Mouse (Mus musculus) kidney, adult 18-20 months (tissue): ENCODE data around the gene Dnah11.

Experiments used
- DNase-seq: peaks from one replicate; pipeline ENCODE4 v3.0.0; 2021

Gene Dnah11

DNA sequence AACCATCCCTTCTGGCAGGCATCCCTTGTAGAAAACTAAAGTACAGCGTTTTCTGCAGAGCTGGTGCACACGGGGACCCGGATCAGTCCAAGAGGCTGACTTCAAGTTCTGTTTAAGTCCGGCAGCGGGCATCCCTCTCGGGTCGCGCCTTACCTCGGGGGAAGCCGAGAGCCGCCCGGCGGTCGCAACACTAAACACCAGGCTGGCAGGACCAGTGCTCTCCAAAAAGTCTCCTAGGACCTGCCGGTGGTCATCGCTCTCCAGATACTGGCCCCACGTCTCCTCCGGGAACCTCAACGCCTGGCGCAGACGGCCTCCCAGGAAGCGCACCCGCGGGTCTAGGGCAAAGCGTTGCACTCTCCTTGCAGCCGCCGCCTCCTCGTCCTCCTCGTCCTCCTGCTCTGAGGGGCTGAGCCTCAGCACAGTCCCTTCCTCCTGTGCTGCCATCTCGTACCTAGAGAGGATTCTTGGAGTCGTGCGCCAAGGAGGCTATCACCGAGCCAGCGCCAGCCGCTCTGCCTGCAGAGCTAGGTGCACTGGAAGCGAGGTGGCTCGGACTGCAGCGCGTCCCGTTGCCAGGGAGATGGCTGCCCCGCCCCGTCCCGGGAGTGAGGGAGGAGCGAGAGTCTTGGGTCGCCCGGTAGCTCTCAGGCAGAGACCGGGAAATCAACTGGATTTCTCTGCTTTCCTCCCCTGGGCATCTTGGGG lies at the start of gene Dnah11:
TSS of gene Dnah11 (minus strand) at position 658 of the 708 bp plus-strand sequence.
- peak; percentile 80 for DNase-seq

DNA sequence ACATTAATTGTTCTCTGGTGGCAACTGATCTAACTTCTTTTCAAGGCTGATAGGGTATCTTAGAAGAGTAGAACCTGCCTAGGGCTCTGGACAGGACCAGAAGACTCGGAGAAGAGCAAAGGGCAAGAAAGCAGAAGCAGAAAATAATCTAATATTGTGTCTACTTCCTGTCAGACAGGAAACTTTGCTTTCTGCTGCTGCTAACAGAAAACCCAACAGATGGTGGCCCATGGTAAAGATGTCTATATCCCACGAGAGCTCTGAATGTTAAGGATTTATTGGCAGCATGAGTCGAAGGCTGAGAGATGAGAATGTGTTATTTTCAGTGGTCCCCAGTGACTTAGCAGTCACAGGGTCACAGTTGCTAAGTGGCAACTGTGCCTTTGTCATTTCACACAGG lies 22.3 kb upstream of the Dnah11 start:
- no peak for DNase-seq

DNA sequence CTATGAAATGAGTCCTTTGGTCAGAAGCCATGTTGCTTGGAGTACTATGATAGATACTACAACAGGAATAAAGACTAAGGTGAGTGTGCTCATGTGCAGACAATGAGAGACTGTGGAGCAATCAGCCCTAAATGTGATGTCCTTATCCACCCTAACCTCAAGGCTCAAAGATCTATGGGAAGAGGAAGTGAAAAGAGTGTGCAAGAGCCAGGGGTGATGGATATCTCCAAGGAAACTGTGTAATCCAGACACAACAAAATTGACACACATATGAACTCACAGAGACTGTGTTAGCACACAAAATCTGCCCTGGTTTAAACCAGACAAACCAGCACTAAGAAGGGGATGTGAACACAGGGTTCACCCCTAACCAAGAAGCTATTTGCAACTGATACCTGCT lies 21.2 kb upstream of the Dnah11 start:
- DNase-seq = no peak

DNA sequence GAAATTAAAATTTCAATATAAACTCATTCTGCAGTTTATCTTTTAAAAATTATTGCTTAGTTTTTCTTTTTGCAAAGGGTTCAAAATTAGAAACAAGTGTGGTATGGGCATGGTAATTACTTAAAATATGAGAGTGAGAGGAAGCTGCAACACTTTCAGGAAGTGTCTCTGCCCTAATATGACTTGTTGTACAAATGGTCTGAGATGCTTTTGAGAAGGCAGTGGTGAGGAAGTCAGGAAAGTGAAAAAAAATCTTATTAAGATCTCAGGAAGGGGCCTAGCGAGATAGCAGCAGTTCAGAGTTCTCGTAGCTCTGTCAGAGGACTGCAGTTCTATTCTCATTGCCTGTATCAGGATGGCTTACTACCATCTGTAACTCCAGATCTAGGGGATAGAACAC lies 13.3 kb upstream of the Dnah11 start:
- DNase-seq = no peak

DNA sequence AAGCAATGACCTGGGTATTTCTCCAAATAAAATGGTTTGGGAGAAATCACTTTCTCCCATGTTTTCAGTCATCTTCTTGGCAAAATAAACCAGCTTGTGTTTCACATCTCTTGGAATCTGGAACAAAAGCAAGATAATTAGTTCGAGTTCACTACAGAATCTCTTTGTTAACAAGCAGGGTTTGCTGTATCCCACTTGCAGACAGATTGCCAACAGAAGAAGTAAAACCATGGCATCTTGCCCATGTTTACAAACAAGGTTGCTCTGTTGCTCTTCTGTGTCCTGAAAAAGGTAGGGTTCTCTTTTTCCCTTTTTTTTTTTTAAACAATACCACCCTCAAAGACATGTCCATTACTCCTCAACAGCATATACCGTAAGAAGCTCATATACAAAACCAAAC lies 2.3 kb downstream of the Dnah11 start:
- no peak for DNase-seq

DNA sequence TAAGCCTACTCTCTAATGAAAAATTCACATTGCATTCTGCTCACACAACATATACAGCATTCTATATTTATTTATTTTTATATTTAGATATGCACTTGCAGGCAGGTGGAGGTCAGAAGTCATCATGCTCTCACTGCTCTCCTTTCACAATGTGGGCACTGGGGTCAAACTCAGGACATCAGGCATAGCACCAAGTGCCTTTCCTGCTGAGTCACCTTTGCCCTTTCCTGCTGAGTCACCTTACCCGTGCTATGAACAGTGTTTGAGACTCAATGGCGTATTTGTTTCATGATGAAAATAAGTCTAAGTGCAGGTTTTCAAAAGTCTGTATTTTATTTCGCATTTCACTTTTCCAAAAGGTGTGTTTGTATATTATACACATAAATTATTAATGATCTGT lies 9.3 kb downstream of the Dnah11 start:
- DNase-seq = no peak

DNA sequence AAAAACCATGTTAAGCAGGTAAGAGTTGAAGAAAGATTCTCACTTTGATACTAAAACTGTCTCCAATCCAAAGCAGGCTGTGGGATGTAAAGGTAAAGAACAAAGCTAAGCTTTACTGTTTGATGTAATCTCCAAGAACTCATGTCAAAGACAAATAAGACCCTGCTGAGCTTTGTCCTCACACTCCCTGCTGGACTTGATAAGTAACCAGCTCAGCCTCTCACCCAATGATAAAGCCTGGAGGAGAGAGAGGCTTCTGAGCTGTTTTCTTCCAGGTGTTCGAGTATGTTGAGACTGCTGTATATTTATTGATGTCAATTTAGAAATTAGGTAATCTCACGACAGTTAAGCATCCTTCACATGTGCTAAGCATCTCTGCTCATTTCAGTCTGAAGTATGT lies 11.2 kb downstream of the Dnah11 start:
- no peak for DNase-seq

DNA sequence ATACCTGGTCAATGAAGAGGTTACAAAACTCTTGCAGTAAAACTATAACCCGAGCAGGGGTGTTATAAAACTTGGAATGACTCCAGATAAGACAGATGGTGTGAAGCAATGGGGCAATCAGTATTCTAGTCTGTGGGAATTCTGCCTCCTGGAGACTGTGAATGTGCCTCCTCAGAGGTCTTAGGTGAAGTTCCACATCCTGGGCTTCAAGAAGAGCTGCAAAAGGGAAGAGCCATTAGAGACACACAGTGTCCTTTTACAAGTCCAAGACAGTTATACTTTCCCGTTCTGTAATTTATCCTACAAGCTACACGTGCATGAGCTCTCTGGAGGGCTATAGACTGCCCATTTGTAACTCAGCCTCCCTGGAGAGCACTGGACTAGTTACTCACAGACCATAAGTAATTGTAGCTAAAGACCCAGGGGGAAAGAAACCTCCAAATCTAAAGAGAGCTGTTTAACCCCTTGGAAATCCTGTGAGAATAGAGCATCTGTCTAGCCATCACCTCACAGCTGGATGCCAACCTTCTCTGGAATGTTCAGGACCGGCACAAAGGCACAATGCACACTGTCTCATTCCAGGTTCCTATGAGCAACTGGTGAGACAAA lies 11.9 kb downstream of the Dnah11 start:
- DNase-seq = no peak

DNA sequence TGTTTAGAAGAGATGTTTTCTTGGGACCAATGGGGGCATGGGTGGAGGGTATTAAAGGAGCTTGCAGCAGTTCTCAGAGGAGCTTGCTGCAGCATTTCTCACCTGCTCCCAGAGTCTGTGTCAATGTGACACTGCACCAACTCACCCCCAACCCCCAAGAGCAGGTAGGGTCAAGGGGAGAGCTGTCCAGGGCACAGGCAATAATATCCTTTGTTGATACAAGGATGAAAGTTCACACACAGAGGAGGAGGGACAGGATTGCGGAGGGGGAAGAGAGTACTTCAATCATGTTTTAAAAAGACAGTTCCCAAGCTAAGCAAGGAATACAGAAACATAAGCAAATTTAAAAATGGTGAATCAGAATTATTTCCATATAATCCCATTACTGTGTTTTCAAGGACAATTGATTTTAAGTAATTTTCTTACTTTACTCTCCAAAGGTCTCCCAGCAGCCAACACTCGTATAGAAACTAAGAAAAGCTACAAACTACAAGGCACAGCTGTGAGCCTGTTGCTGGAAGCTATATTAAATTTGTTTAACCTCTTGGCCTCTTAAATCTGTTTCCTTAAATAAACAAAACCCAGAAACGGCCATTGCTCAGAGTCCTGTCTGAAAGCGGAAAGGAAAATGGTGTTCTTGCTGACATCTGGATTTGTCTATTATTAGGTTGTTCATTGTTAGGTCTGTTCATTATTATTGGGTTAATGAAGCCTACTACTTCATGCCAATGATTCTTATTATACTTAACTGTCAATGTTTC lies 12.5 kb downstream of the Dnah11 start:
- DNase-seq = no peak

DNA sequence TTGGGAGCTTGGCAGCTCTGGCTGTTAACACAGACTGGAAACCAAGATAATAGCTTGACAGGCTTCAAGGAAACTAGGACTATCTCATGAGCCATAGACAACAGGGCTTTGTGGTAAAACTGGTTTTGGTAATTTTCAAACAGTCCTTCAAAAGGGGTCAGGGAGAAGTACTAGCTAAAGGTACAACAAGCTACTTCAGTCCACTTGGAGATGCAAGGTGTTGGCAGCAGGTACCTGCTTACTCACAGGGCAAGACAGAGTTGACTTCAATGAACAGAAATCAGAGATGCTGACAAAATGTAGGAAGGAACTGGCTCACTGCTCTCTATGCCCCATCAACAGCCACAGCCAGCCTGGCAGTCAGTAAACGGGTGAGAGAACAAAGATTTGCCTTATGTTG lies 14.1 kb downstream of the Dnah11 start:
- no peak for DNase-seq

DNA sequence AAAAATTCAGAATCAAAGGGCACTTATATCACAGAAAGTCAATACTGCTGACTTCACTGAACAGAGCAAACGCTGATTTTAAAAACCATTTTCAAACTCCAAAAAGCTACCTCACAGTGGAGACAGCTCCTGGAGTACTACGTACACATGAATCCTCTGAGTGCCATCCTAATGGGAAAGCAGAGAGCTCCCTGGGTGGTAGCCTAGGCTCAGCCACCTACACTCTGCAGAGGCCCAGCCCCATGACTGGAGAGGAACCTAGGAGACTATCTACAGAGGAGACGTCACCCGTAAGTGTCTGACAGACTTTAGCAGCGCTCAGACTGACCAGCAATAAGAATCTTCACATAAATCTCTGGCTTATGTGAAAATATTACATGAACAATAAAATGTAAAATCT lies 21.1 kb downstream of the Dnah11 start:
- no peak for DNase-seq

DNA sequence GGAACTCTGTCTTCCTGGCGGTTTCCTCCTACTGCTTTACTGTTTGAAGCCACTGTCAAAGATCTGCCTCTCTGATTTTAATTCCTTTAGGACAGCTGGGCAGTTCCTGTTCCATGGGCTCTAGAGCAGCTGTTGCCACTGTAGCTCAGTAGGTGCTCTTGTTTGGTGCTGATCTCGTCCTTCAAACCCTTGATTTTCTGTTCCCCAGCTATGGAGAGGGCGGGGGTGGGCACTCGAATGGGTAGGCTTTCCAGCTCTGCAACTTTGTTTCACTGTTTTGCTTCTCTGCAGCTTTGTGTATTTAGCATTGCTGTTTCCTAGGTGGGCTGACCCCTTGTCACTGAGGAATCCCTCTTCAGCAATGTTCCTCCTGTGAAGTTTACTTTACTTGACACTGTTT lies 34.1 kb downstream of the Dnah11 start:
- DNase-seq = no peak

DNA sequence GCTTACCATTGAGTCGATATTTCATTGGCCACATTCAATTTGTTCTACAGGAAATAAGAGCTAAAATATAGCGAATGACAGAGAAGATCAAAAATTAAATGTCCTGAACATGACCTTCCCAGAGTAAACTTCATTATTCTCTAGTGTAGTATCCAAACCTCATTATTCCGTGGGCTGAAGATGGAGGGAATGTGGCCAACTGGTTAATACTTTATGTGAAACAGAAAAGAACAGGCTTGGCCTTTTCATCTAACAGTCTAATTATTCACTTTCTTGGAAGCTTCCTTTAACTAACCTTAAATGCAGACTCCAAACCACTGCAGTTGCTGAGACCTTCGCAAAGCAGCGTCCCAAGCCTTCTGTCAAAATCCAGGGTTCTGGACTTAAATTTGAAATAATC lies 41.9 kb downstream of the Dnah11 start:
- DNase-seq = no peak

DNA sequence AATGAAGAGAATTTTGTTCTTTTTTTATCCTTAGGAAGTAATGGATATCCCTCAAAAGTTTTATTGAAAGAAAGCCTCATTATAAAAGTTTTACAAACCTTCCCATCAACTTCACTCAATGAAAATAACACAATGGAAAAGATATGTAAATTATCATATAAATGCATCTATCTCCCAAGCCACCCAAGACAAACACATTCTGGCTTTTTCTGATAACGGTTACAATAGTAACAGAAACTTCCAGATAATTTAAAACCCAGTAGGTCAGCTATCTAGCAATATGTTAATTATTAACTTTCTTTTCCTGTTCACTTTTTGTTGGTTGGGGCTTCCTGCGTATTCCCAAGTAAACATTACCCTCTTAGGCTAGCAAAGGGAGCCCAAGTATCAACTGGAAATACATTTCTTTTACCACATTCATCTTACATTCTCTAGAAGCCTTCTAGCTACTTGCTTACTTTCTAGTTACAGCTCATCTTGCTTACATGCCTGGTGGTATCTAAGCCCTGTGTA lies 51.3 kb downstream of the Dnah11 start:
- no peak for DNase-seq

DNA sequence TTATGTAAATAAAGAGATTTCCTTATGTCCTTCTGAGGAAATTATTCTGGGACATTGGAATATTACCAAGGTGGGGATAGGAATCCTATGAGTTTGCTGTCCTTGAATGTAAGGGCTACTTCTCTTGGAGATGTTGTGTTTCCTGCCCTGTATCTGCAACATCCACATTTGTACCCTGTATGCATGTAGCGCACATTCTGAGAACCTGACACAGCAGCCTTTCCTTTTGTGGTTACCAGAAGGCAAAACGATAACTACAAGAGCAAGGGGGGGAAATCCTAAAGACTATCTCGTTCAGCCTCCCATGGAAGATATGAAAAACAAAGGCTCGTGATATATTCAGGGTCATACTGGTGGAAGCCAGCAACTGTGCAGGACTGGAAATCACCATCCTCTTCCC lies 70.7 kb downstream of the Dnah11 start:
- DNase-seq = no peak

DNA sequence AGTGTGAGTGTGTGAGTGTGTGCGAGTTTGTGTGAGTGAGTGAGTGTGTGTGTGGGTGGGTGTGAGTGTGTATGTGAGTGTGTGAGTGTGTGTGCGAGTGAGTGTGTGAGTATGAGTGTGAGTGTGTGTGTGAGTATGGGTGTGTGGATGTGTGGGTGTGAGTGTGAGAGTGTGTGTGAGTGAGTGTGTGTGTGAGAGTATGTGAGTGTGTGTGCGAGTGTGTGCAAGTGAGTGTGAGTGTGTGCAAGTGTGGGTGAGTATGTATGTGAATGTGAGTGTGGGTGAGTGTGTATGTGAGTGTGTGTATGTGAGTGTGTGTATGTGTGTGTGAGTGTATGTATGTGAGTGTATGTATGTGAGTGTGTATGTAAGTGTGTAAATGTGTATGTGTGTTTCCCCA lies 79.2 kb downstream of the Dnah11 start:
- DNase-seq = no peak

DNA sequence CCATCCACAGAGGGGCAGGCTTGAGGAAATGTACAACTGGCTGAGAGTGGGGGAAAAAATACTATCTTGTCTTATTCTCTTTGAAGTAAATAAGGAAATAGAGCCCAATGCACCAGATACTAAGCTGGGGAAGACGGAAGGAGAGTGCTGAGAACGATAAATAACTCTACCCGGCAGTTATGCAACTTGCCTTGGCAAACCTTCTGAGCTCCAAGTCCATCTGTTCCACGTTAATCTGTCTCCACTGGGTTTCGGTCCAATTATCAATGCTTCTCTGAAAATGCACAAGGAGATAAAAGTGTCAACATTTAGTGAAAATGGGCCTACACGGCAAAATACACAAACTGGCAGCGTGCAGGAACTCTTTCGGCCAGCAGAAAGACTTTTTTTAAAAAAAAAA lies 86.2 kb downstream of the Dnah11 start:
- DNase-seq = peak; percentile 6

DNA sequence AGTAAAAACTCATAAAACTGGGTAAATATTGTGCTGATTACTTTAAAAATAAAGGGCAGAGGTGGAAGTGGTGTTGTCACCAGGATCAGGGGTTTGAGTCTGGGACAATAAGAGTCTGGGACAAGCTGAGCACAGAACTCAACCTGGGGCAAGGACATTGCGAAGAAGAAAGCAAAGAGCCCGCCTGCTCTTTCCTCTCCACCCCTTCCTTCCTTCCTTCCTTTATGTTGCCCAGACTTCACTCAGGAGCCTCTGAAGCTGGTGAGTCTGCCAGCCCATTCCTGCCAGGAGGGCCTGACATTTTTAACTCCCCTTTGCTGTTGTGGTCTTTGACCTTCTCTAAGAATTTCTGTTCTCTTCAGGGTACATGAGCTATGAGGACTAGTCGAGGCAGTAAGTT lies 86.9 kb downstream of the Dnah11 start:
- DNase-seq = no peak

DNA sequence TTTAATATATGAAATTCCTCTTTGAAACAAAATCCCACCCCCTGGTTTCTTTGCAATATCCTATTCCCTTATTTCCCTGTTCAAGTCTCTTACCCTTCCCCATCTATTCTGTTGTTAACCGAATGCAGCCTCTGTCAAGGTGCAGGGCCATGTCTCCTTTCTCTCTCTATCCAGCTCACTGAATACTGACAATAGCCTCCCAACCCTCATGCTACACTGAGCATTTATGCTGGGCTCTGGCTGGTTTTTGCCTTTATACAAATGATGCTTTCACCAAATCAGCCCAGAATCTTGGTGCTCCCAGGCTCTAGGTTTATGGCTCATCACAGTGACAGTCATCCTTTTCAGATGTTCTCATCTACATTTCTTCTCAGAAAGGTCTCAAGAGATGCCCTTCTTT lies 91.1 kb downstream of the Dnah11 start:
- DNase-seq = no peak

DNA sequence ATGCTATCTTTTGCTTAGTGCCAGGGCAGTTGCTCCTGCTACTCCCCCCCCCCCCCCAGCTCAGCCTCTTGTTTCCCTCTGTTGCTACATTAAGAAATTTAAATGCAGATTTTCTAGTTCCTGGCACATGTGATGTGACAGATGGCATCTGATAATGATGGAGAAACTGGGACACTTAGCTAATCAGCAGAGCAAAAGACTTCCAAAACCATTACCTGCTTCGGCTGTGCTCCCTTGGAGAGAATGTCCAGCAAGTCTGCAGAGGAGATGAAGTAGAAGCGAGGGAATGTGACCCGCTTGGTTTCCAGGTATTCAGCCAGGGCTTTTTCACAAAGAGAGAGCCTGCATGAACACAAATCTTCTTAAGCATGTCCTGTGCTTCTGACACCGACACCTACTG lies 94.3 kb downstream of the Dnah11 start:
- no peak for DNase-seq

DNA sequence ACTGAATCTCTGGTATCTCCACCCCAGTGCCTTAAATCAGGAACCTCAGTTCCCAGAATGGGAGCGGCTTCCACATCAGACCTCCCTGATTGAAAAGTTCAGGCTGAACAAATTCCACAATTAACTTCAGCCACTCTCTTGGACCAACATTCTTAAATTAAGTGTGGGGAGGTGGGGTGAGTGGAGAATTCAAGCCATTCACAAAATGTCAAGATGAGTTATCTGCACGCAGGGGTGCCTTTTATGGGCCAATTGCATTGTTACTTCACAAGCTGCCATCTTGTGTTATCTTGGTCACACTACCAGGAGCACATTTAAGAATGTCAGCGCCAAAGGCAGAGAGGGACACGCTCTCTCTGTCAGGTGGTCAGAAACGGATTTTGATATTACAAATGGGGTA lies 99.1 kb downstream of the Dnah11 start:
- DNase-seq = no peak

DNA sequence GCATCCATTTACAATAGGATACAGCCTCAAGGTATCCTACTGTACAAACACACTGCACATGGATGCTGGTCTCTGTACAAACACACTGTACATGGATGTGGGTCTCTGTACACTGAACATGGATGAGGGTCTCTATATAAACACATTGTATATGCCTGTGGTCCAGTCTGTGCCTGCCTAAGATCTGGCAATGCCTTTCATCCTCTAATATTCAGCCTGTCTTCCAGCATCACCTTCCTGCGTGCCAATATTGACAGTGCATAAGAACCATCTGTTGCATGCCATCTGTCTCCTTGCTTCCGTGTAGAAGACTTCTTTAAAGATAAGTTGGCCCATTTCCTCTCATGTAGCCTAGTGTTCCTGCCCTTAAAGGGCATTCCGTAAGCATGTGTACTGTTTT lies 100.6 kb downstream of the Dnah11 start:
- no peak for DNase-seq

DNA sequence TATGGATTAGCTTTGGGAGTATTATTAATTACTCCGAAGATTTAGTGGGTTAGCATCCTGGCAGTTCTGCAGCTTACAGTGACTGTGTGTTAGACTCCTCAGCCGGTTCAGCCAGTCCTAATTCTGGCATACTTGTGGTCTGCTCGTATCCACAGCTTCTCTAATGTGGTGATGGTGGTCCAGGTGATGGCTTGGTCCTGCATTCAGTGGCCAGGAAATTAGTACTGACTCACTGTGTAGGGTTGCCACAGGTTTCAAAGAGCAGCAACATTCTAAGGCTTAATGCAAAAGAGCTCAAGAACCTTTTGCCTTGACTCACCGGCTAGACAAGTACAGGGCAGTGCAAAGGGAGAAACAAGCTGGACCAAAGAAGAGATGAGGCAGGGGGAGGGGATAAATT lies 103.9 kb downstream of the Dnah11 start:
- no peak for DNase-seq

DNA sequence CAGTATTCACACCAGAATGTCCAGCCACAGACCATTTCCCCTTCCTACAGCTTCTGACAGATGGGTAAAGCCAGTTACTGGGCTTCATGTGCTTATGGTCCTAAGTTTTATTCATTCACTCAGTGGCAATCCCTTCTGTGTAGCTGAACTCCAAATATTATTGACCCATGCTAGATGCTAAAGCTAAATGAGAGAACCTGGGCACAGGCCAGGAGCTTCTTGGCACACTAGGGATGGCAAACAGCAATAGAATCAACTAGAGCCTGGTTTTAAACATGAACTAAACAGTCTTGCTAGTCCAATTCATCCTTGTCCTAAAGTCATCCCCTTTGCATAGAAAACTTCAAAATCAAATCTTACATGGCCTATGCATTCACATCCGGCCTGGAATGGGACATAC lies 113.6 kb downstream of the Dnah11 start:
- DNase-seq = no peak
